Mouse (Mus musculus) macrophage (primary cell): ENCODE data around the gene Fyn. TPM values are rescaled to one million over a fixed set of nuclear protein-coding genes. Genes with fewer than 3 reads are reported as not detected.

ENCODE experiments used
- H3K27ac ChIP-seq: fragments of 350-480 bp; formaldehyde crosslinking; 2 replicates; pipeline ENCODE4 v1.9.0; 2021
- H3K36me3 ChIP-seq: fragments of 350-480 bp; formaldehyde crosslinking; 2 replicates; pipeline ENCODE4 v1.9.0; 2021; ENCODE audit errors: inconsistent target
- H3K4me3 ChIP-seq: fragments of 350-480 bp; formaldehyde crosslinking; 2 replicates; pipeline ENCODE4 v1.9.0; 2021; ENCODE audit errors: inconsistent target
- H3K79me2 ChIP-seq: fragments of 350-480 bp; formaldehyde crosslinking; 2 replicates; pipeline ENCODE4 v1.9.0; 2021; ENCODE audit errors: inconsistent target
- WGBS: methylation state at CpG from one replicate; pipeline ENCODE4 v1.1.7; 2026; ENCODE audit warnings: inconsistent platforms; ENCODE audit not compliant: missing documents; 5-methylcytosine and 5-hydroxymethylcytosine counted together
- polyA plus RNA-seq: library from polyadenylated mRNA; stranded (reverse); fragments of 250-400 nt; gene quantifications from 3 replicates; pipeline ENCODE4 v1.2.4, GENCODE M21; 2018; ENCODE audit warnings: inconsistent platforms

The Fyn gene
- polyA plus RNA-seq, 1 experiment from 2014 or later: 18.6 TPM

GRCm38 (mm10) chr10:39557360-39557759 is 188.7 kb downstream of the Fyn start:
- H3K27ac ChIP-seq: no peak overlapping the region
- WGBS: 90% methylated on average over 9 of the region's 9 CpGs
- no peak overlapping the region for H3K4me3 ChIP-seq
- H3K36me3 ChIP-seq: no peaks in the 10 kb centered on the region
- no peaks in the 10 kb centered on the region for H3K79me2 ChIP-seq

- Histone ChIP-seq H3K27ac (no peak overlapping the region), H3K4me3 (no peak overlapping the region), H3K79me2 (no peaks in the 10 kb centered on the region), H3K36me3 (no peaks in the 10 kb centered on the region)
- 90% methylated on average over 7 of the region's 7 CpGs for WGBS
These were observed 189.2 kb downstream of the Fyn start for GRCm38 (mm10) chr10:39557851-39558250.

- Histone ChIP-seq H3K36me3 (no peaks in the 10 kb centered on the region), H3K27ac (no peak overlapping the region), H3K79me2 (no peaks in the 10 kb centered on the region), H3K4me3 (no peak overlapping the region)
- 94% methylated on average over 5 of the region's 5 CpGs for WGBS
These were observed 189.9 kb downstream of the Fyn start for GRCm38 (mm10) chr10:39558492-39559005.

GRCm38 (mm10) chr10:39559321-39559720 is 190.7 kb downstream of the Fyn start:
- H3K36me3 ChIP-seq: no peaks in the 10 kb centered on the region
- WGBS: 65% methylated on average over 3 of the region's 3 CpGs
- no peak overlapping the region for H3K27ac ChIP-seq
- no peaks in the 10 kb centered on the region for H3K79me2 ChIP-seq
- no peak overlapping the region for H3K4me3 ChIP-seq

- H3K79me2 ChIP-seq: no peaks in the 10 kb centered on the region
- no peaks in the 10 kb centered on the region for H3K36me3 ChIP-seq
- no peak overlapping the region for H3K4me3 ChIP-seq
- WGBS: 69% methylated on average over 2 of the region's 2 CpGs
- no peak overlapping the region for H3K27ac ChIP-seq
These were observed 193.7 kb downstream of the Fyn start for GRCm38 (mm10) chr10:39562383-39562782.

- no peak overlapping the region for H3K4me3 ChIP-seq
- H3K36me3 ChIP-seq: no peaks in the 10 kb centered on the region
- WGBS: 95% methylated on average over 24 of the region's 24 CpGs
- no peak overlapping the region for H3K27ac ChIP-seq
- H3K79me2 ChIP-seq: no peaks in the 10 kb centered on the region
These were observed 195.0 kb downstream of the Fyn start for GRCm38 (mm10) chr10:39563552-39564223.

- no peak overlapping the region for H3K27ac ChIP-seq
- WGBS: 96% methylated on average over 12 of the region's 12 CpGs
- H3K79me2 ChIP-seq: no peaks in the 10 kb centered on the region
- H3K4me3 ChIP-seq: no peak overlapping the region
- H3K36me3 ChIP-seq: no peaks in the 10 kb centered on the region
These were observed 198.2 kb downstream of the Fyn start for GRCm38 (mm10) chr10:39566901-39567300.

GRCm38 (mm10) chr10:39568991-39569390 is 200.3 kb downstream of the Fyn start:
- no peak overlapping the region for H3K4me3 ChIP-seq
- H3K36me3 ChIP-seq: no peaks in the 10 kb centered on the region
- no peaks in the 10 kb centered on the region for H3K79me2 ChIP-seq
- 98% methylated on average over 4 of the region's 4 CpGs for WGBS
- H3K27ac ChIP-seq: no peak overlapping the region

GRCm38 (mm10) chr10:39571011-39571410 is 202.4 kb downstream of the Fyn start:
- 86% methylated on average over 7 of the region's 7 CpGs for WGBS
- H3K27ac ChIP-seq: no peak overlapping the region
- no peaks in the 10 kb centered on the region for H3K79me2 ChIP-seq
- H3K4me3 ChIP-seq: no peak overlapping the region
- H3K36me3 ChIP-seq: no peaks in the 10 kb centered on the region

- Histone ChIP-seq H3K27ac (no peak overlapping the region), H3K4me3 (no peak overlapping the region), H3K36me3 (no peaks in the 10 kb centered on the region), H3K79me2 (no peaks in the 10 kb centered on the region)
- WGBS: 81% methylated on average over 8 of the region's 9 CpGs
These were observed 203.5 kb downstream of the Fyn start for GRCm38 (mm10) chr10:39572050-39572671.

- Histone ChIP-seq H3K79me2 (no peaks in the 10 kb centered on the region), H3K36me3 (no peaks in the 10 kb centered on the region), H3K4me3 (no peak overlapping the region), H3K27ac (no peak overlapping the region)
- WGBS: 38% methylated on average over 6 of the region's 6 CpGs
These were observed 204.0 kb downstream of the Fyn start for GRCm38 (mm10) chr10:39572672-39573051.

GRCm38 (mm10) chr10:39576466-39576865 is 207.8 kb downstream of the Fyn start:
- 98% methylated on average over 6 of the region's 6 CpGs for WGBS
- no peak overlapping the region for H3K27ac ChIP-seq
- H3K79me2 ChIP-seq: no peaks in the 10 kb centered on the region
- no peaks in the 10 kb centered on the region for H3K36me3 ChIP-seq
- no peak overlapping the region for H3K4me3 ChIP-seq

GRCm38 (mm10) chr10:39580477-39580876 is 211.8 kb downstream of the Fyn start:
- H3K27ac ChIP-seq: no peak overlapping the region
- WGBS: 94% methylated on average over 8 of the region's 8 CpGs
- no peaks in the 10 kb centered on the region for H3K36me3 ChIP-seq
- no peak overlapping the region for H3K4me3 ChIP-seq
- H3K79me2 ChIP-seq: no peaks in the 10 kb centered on the region

- Histone ChIP-seq H3K27ac (no peak overlapping the region), H3K4me3 (no peak overlapping the region), H3K36me3 (no peaks in the 10 kb centered on the region), H3K79me2 (no peaks in the 10 kb centered on the region)
- WGBS: 86% methylated on average over 2 of the region's 2 CpGs
These were observed 213.7 kb downstream of the Fyn start for GRCm38 (mm10) chr10:39582385-39582784.

- no peaks in the 10 kb centered on the region for H3K79me2 ChIP-seq
- no peak overlapping the region for H3K4me3 ChIP-seq
- H3K36me3 ChIP-seq: no peaks in the 10 kb centered on the region
- no peak overlapping the region for H3K27ac ChIP-seq
- WGBS: 92% methylated on average over 12 of the region's 12 CpGs
These were observed 215.1 kb downstream of the Fyn start for GRCm38 (mm10) chr10:39583718-39584117.
